Mouse (Mus musculus): Measurements from ENCODE around the gene Dus3l.

DNA sequence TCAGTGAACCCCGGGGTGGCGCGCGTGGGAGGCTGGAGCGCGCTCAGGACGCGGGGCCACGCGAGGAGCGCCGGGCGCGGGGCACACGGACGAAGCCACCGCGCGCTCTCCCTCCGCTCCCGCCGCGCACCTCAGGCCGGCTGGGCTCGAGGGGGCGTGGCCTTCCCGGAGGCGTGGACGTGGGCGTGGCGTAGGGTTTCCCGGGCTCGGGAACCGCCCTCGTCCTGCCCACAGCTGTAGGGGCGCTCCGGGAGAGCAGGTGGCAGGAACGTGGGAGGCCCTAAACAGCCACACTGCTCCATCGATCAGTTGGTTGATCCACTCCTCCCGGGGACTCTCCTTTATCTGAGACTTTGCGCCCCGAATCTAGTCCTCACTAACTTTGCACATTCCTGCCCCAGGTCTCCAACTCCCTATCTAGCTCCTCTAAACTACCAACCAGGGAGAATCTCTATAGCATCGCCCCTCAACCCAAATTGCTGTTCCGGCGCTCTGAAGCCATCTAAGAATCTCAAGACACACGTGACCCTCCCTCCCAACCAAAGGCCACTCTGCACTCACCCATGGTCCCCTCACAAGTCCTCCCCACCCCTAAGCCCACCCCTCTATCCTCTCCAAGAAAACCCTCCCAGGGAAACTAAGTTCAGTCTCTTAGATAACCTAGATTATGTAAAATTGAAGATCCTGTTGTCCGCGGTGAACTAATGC, 7.0 kb upstream of the Dus3l start, which contains the start of gene Nrtn:
- TF ChIP-seq CTCF (IDR thresholded peaks at IDR 0.05; ENCODE audit: borderline replicate concordance, extremely low read depth, insufficient read depth, insufficient read length) (no peak), POLR2A (IDR thresholded peaks at IDR 0.05; ENCODE audit: borderline replicate concordance, extremely low read depth, insufficient read depth, insufficient read length, poor library complexity, severe bottlenecking) (no peak)

Data from brain, embryonic 14.5 days (tissue).